Mouse (Mus musculus): ENCODE measurements around the gene Klhl29. TPM values are rescaled to one million over a fixed set of nuclear protein-coding genes. Genes with fewer than 3 reads are reported as not detected.

Klhl29 gene
- polyA plus RNA-seq, 1 experiment from 2014 or later: 0.47 TPM

- Histone ChIP-seq H3K27ac (no peak overlapping the region), H3K9me3 (no peaks in the 10 kb centered on the region), H3K4me1 (no peaks in the 10 kb centered on the region), H3K9ac (no peak overlapping the region), H3K4me3 (no peak overlapping the region), H3K4me2 (no peak overlapping the region), H3K36me3 (no peaks in the 10 kb centered on the region), H3K27me3 (no peaks in the 10 kb centered on the region)
- ATAC-seq (ENCODE audit: borderline replicate concordance, extremely low read depth, low FRiP score, low TSS enrichment): no peak
- 41% methylated on average over 3 of the region's 3 CpGs for WGBS
Observed at GRCm38 (mm10) chr12:5155177-5155576, 220.3 kb downstream of the Klhl29 start.

- Histone ChIP-seq H3K4me1 (no peaks in the 10 kb centered on the region), H3K4me2 (no peak overlapping the region), H3K4me3 (no peak overlapping the region), H3K9me3 (no peaks in the 10 kb centered on the region), H3K9ac (no peak overlapping the region), H3K27ac (no peak overlapping the region), H3K27me3 (no peaks in the 10 kb centered on the region), H3K36me3 (no peaks in the 10 kb centered on the region)
- whole genome bisulfite sequencing: 35% methylated on average over 10 of the region's 10 CpGs
- no peak for ATAC-seq (ENCODE audit: borderline replicate concordance, extremely low read depth, low FRiP score, low TSS enrichment)
Observed at GRCm38 (mm10) chr12:5151859-5152258, 223.6 kb downstream of the Klhl29 start.

GRCm38 (mm10) chr12:5147346-5148035 is 228.0 kb downstream of the Klhl29 start:
- H3K27ac ChIP-seq: no peak overlapping the region
- no peaks in the 10 kb centered on the region for H3K4me1 ChIP-seq
- no peaks in the 10 kb centered on the region for H3K27me3 ChIP-seq
- H3K4me3 ChIP-seq: no peak overlapping the region
- no peak overlapping the region for H3K4me2 ChIP-seq
- no peaks in the 10 kb centered on the region for H3K9me3 ChIP-seq
- no peak overlapping the region for H3K9ac ChIP-seq
- no peak for ATAC-seq (ENCODE audit: borderline replicate concordance, extremely low read depth, low FRiP score, low TSS enrichment)
- no peaks in the 10 kb centered on the region for H3K36me3 ChIP-seq
- WGBS: 69% methylated on average over 5 of the region's 5 CpGs

DNA sequence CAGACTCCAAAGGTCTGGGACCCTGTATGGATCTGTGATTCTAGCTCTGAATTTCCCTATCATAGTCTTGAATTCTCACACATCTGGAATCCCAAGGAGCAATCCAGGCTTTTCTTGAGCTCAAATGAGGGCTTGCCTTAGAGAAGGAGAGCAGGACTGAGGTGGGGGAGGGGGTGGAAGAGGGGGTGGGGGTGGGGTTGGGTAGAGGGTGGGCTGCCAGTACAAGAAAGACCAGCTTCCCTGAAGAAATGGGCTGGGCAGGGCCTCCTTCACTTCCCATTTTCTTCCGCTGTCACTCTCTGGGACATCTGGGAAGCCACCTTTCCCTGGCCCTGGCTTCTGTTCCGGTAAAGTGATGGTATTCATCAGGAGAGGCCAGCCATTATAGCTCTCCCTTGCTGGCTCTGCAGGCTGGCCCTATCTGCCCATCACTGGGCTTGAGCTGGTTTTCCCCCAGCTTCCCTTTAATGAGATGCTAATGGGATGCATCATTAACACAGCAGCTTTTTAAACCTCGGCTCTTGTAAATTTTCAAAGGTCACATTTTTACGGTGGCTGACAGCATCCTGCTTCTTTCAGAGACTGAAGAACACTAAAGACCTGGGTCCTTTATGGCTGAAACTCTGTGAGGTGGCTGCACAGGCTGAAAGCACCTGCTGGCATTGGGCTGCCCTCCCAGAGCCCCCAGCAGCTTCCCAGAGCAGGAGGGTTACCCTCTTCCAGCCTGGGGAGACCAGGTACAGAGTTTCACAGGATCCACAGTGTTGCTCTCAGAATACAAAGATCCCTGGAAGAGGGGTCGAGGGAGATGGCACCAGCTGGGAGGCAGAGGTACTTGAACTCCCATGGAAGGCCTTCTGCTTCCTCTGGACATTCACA is 231.3 kb downstream of the Klhl29 start:
- Histone ChIP-seq H3K36me3 (no peaks in the 10 kb centered on the region), H3K9ac (no peak overlapping the region), H3K9me3 (no peaks in the 10 kb centered on the region), H3K4me1 (no peaks in the 10 kb centered on the region), H3K4me3 (no peak overlapping the region), H3K27ac (no peak overlapping the region), H3K4me2 (no peak overlapping the region), H3K27me3 (no peaks in the 10 kb centered on the region)
- ATAC-seq (ENCODE audit: borderline replicate concordance, extremely low read depth, low FRiP score, low TSS enrichment): no peak
- WGBS: 62% methylated on average over 5 of the region's 5 CpGs

DNA sequence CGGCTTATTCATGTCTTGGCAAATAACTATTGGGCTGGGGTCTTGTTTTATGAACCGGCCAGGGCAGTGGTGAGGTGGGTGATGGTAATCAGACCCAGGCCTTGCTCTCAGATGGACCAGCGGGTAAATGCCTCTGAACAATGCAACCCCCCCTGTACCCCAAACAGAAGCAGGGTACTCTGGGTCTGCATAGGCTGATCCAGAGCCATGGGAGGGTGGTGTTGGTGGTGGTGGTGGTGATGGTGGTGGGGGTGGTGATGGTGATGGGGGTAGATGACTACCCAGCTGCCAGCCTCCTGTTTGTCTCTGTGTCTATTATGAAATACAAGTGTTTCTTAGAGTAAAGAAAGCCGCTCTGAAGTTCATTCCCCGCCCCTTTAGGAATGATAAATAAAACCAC is 232.3 kb downstream of the Klhl29 start:
- no peaks in the 10 kb centered on the region for H3K27me3 ChIP-seq
- no peaks in the 10 kb centered on the region for H3K36me3 ChIP-seq
- WGBS: 67% methylated on average over 5 of the region's 5 CpGs
- ATAC-seq (ENCODE audit: borderline replicate concordance, extremely low read depth, low FRiP score, low TSS enrichment): 0 out of 2 replicates have a peak, but pooled peaks have one; percentile 24
- H3K4me3 ChIP-seq: no peak overlapping the region
- no peak overlapping the region for H3K9ac ChIP-seq
- H3K27ac ChIP-seq: no peak overlapping the region
- H3K4me1 ChIP-seq: no peaks in the 10 kb centered on the region
- H3K9me3 ChIP-seq: no peaks in the 10 kb centered on the region
- no peak overlapping the region for H3K4me2 ChIP-seq

GRCm38 (mm10) chr12:5142776-5143175 is 232.7 kb downstream of the Klhl29 start:
- no peak overlapping the region for H3K4me2 ChIP-seq
- no peaks in the 10 kb centered on the region for H3K4me1 ChIP-seq
- 26% methylated on average over 3 of the region's 3 CpGs for WGBS
- no peak overlapping the region for H3K9ac ChIP-seq
- H3K27me3 ChIP-seq: no peaks in the 10 kb centered on the region
- H3K36me3 ChIP-seq: no peaks in the 10 kb centered on the region
- no peak overlapping the region for H3K27ac ChIP-seq
- no peak overlapping the region for H3K4me3 ChIP-seq
- ATAC-seq (ENCODE audit: borderline replicate concordance, extremely low read depth, low FRiP score, low TSS enrichment): 0 out of 2 replicates have a peak, but pooled peaks have one; percentile 27
- no peaks in the 10 kb centered on the region for H3K9me3 ChIP-seq

DNA sequence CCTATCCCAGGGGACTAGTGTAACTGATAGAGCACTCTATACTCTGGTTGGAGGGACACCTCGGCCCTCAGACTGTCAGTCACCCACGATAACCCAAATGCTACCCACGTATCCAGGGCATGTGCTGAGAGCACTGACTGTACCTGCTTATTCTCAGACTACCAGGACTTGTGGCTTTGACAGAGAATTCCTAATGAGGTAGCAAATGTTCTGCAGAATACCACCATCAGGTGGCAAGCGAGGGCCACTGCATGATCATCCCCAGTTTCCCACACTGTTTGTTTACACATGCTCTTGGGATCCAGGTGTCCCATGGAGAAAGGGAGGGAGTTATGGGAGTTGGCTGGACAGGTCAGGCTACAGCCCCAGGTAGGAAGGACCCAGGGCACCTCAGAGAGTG is 234.4 kb downstream of the Klhl29 start:
- Histone ChIP-seq H3K4me3 (no peak overlapping the region), H3K9ac (no peak overlapping the region), H3K36me3 (no peaks in the 10 kb centered on the region), H3K4me2 (no peak overlapping the region), H3K4me1 (no peaks in the 10 kb centered on the region), H3K9me3 (no peaks in the 10 kb centered on the region), H3K27me3 (no peaks in the 10 kb centered on the region), H3K27ac (no peak overlapping the region)
- WGBS: 46% methylated on average over 4 of the region's 4 CpGs
- ATAC-seq (ENCODE audit: borderline replicate concordance, extremely low read depth, low FRiP score, low TSS enrichment): no peak

DNA sequence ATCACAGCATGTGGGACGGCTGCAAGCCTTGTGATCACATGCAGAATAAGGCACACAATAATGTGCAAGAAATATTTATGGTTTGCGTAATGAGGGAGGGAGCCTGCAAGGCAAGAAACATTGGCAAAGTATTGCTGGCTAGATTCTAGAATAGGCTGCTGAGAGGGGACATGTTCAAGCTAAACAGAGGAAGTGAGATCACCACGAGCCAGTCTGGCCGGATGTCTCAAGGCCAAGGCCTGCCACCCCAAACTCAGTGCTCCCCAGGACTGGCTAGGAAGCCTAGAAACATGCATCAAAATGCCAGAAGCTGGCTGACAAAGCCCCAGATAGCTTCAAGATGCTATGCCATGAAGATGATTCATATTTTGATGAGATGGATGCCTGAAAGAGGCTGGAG is 236.2 kb downstream of the Klhl29 start:
- Histone ChIP-seq H3K27me3 (no peaks in the 10 kb centered on the region), H3K27ac (no peak overlapping the region), H3K4me2 (no peak overlapping the region), H3K36me3 (no peaks in the 10 kb centered on the region), H3K4me1 (no peaks in the 10 kb centered on the region), H3K9ac (no peak overlapping the region), H3K9me3 (no peaks in the 10 kb centered on the region), H3K4me3 (no peak overlapping the region)
- no peak for ATAC-seq (ENCODE audit: borderline replicate concordance, extremely low read depth, low FRiP score, low TSS enrichment)
- 52% methylated on average over 4 of the region's 4 CpGs for WGBS

- H3K4me3 ChIP-seq: no peak overlapping the region
- no peaks in the 10 kb centered on the region for H3K9me3 ChIP-seq
- no peaks in the 10 kb centered on the region for H3K4me1 ChIP-seq
- H3K4me2 ChIP-seq: no peak overlapping the region
- no peaks in the 10 kb centered on the region for H3K36me3 ChIP-seq
- H3K27me3 ChIP-seq: no peaks in the 10 kb centered on the region
- WGBS: 30% methylated on average over 4 of the region's 4 CpGs
- H3K27ac ChIP-seq: no peak overlapping the region
- no peak overlapping the region for H3K9ac ChIP-seq
- ATAC-seq (ENCODE audit: borderline replicate concordance, extremely low read depth, low FRiP score, low TSS enrichment): 0 out of 2 replicates have a peak, but pooled peaks have one; percentile 4
Observed at GRCm38 (mm10) chr12:5136300-5136699, 239.2 kb downstream of the Klhl29 start.

DNA sequence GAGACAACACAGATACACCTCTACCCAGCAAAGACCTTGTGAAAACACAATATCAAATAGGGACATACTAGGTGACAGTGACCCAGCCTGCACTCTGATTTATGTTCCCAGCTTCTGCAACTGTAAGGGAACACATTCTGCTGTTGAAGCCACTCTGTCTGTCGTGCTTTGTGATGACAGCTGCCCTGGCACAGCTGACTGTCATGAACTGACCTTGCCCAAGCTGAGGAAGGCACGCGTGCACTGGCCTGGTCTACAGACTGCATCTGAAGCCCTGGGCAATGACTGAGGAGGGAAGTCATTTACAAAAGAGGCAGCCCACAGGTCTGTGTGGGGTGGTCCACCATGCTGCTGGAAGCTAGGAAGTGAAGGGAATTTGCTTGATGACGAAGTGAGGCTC is 246.3 kb downstream of the Klhl29 start:
- Histone ChIP-seq H3K4me2 (no peak overlapping the region), H3K36me3 (no peaks in the 10 kb centered on the region), H3K4me1 (no peaks in the 10 kb centered on the region), H3K27ac (no peak overlapping the region), H3K4me3 (no peak overlapping the region), H3K9me3 (no peaks in the 10 kb centered on the region), H3K27me3 (no peaks in the 10 kb centered on the region), H3K9ac (no peak overlapping the region)
- WGBS: 67% methylated on average over 4 of the region's 4 CpGs
- ATAC-seq (ENCODE audit: borderline replicate concordance, extremely low read depth, low FRiP score, low TSS enrichment): no peak

- H3K36me3 ChIP-seq: no peaks in the 10 kb centered on the region
- no peak overlapping the region for H3K4me3 ChIP-seq
- no peaks in the 10 kb centered on the region for H3K4me1 ChIP-seq
- no peak overlapping the region for H3K9ac ChIP-seq
- no peak for ATAC-seq (ENCODE audit: borderline replicate concordance, extremely low read depth, low FRiP score, low TSS enrichment)
- H3K9me3 ChIP-seq: no peaks in the 10 kb centered on the region
- no peaks in the 10 kb centered on the region for H3K27me3 ChIP-seq
- H3K27ac ChIP-seq: no peak overlapping the region
- WGBS: 71% methylated on average over 7 of the region's 7 CpGs
- no peak overlapping the region for H3K4me2 ChIP-seq
Observed at GRCm38 (mm10) chr12:5125907-5126306, 249.6 kb downstream of the Klhl29 start.

DNA sequence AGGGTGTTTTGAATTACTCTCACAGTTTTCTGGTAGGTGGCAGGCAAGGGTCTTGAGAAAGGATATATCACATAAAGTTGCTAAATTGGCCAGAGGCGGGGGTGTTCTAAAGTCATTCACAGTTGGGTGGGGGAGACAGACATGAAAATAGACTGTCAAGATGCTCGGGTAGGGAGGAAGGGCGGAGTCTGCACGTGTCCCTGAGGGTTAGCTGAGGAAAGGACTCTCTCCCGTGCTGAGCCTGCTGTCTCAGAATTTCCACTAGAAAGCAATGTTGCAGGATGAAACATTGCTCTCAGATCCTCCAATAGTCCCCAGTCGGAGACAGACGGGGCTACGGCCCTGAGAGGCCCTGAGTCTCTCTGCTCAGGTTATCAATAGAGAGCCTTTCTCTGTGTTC is 252.5 kb downstream of the Klhl29 start:
- Histone ChIP-seq H3K4me2 (no peak overlapping the region), H3K4me1 (peaks cover 8% of the 10 kb centered on the region; the same call in 1 of the 2 replicates), H3K9me3 (no peaks in the 10 kb centered on the region), H3K9ac (no peak overlapping the region), H3K27me3 (no peaks in the 10 kb centered on the region), H3K4me3 (no peak overlapping the region), H3K27ac (no peak overlapping the region), H3K36me3 (no peaks in the 10 kb centered on the region)
- 45% methylated on average over 8 of the region's 8 CpGs for WGBS
- ATAC-seq (ENCODE audit: borderline replicate concordance, extremely low read depth, low FRiP score, low TSS enrichment): no peak
